Mouse (Mus musculus) lung, embryonic 14.5 days (tissue): Measurements from ENCODE around the gene Pigv. TPM values are rescaled to one million over a fixed set of nuclear protein-coding genes. Genes with fewer than 3 reads are reported as not detected.
A peak's percentile ranks its signal among the peaks of the same experiment; 100 is the strongest.

Experiments used
- ATAC-seq: fragments of 200-750 bp; cut with Nextera tagmentation; 2 replicates; pipeline ENCODE4 v1.8.0; 2017; ENCODE audit warnings: mild to moderate bottlenecking, moderate TSS enrichment, moderate library complexity; ENCODE audit not compliant: insufficient read depth
- DNase-seq: peaks from one replicate; pipeline ENCODE4 v3.0.0-alpha.2; 2015
- H3K27ac ChIP-seq: fragments of 300-500 bp; sonication (generic); 2 replicates; pipeline ENCODE4 v1.5.1; 2014; ENCODE audit warnings: low read depth, mild to moderate bottlenecking, moderate library complexity
- H3K27me3 ChIP-seq: fragments of 300-500 bp; sonication (generic); 2 replicates; pipeline ENCODE4 v1.6.1; 2014; ENCODE audit warnings: low read length, control low read depth; ENCODE audit not compliant: insufficient read depth
- H3K36me3 ChIP-seq: fragments of 300-500 bp; sonication (generic); 2 replicates; pipeline ENCODE4 v1.6.1; 2014; ENCODE audit warnings: control low read depth; ENCODE audit not compliant: insufficient read depth
- H3K4me1 ChIP-seq: fragments of 300-500 bp; sonication (generic); 2 replicates; pipeline ENCODE4 v1.6.1; 2014; ENCODE audit warnings: antibody characterized with exemption, control low read depth; ENCODE audit not compliant: insufficient read depth
- H3K4me2 ChIP-seq: fragments of 300-500 bp; sonication (generic); 2 replicates; pipeline ENCODE4 v1.6.1; 2014; ENCODE audit warnings: mild to moderate bottlenecking
- H3K4me3 ChIP-seq: fragments of 300-500 bp; sonication (generic); 2 replicates; pipeline ENCODE4 v1.5.1; 2014; ENCODE audit warnings: low read depth, low read length
- H3K9ac ChIP-seq: fragments of 300-500 bp; sonication (generic); 2 replicates; pipeline ENCODE4 v1.6.1; 2014
- H3K9me3 ChIP-seq: fragments of 300-500 bp; sonication (generic); 2 replicates; pipeline ENCODE4 v1.6.1; 2016; ENCODE audit warnings: low read depth, low read length, control low read depth
- CTCF ChIP-seq: IDR thresholded peaks from 2 replicates; pipeline ENCODE4 v1.5.1; 2016; ENCODE audit warnings: antibody characterized with exemption, low read depth
- WGBS: fragments of 180-500 bp; shearing (Covaris S2); extraction: QIAGEN DNeasy Blood & Tissue Kit; methylation state at CpG from one replicate; pipeline ENCODE4 v1.1.7; 2014; 5-methylcytosine and 5-hydroxymethylcytosine counted together
- polyA plus RNA-seq: library from polyadenylated mRNA; unstranded; fragments of >200 nt; fragmentation: Nextera tagmentation; extraction: Ambion mirVana; gene quantifications from 2 replicates; pipeline ENCODE4 v1.2.1, GENCODE M21; 2014

Gene Pigv
- polyA plus RNA-seq, 1 experiment from 2014 or later = 14.5 TPM

DNA sequence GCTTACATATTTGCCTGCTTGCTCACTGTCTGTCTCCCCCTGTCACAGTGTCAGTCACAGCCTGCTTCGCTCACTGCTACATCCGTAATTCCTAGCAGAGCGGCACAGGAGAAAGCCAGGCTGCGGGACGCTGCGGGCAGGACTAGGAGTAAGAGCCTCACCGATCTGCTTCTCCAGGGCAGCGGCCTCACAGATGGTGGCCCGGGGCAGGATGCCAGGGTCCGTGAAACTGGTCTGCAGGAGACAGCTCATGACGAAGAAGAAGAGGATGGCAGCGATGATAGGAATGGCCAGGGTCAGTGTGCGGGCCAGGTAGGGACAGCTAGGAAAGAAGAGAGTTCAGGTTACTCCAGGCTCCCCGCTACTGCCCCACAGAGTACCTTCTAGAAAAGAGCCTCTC, 45.4 kb downstream of the Pigv start:
- Histone ChIP-seq H3K36me3 (peaks cover 29% of the 10 kb centered on the region), H3K9me3 (no peaks in the 10 kb centered on the region), H3K9ac (no peak overlapping the region), H3K4me1 (0 out of 2 replicates have a peak, but pooled peaks cover 2% of the 10 kb centered on the region), H3K4me2 (no peak overlapping the region), H3K27ac (no peak overlapping the region), H3K27me3 (no peaks in the 10 kb centered on the region), H3K4me3 (no peak overlapping the region)
- ATAC-seq = no peak
- WGBS = 91% methylated on average over 14 of the region's 14 CpGs
- no peak for TF ChIP-seq CTCF
- no peak for DNase-seq

DNA sequence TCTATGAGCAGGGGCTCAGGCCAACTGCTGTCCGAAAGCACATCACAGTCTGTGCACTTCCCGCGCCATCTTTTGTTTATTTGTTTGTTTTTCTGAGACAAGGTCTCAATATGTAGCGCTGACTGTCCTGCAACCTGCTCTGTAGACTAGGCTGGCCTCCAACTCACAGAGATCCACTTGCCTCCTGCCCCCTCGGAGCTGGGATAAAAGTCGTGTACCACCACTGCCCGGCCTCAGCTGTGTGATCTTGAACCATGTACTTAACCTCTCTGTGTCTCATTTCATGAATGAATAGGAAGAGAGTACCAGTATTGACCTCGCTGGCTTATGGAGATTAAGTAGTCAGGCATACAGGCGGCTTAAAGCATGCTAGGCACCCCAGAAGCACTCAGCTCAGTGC, 45.8 kb downstream of the Pigv start:
- Histone ChIP-seq H3K9me3 (no peaks in the 10 kb centered on the region), H3K4me2 (no peak overlapping the region), H3K4me3 (no peak overlapping the region), H3K9ac (no peak overlapping the region), H3K27me3 (no peaks in the 10 kb centered on the region), H3K36me3 (peaks cover 29% of the 10 kb centered on the region), H3K4me1 (0 out of 2 replicates have a peak, but pooled peaks cover 2% of the 10 kb centered on the region), H3K27ac (peak overlapping the region; percentile 80; the same call in 1 of the 2 replicates)
- no peak for ATAC-seq
- no peak for TF ChIP-seq CTCF
- WGBS = 87% methylated on average over 9 of the region's 9 CpGs
- DNase-seq = no peak

- peak overlapping the region; percentile 80; the same call in 1 of the 2 replicates for H3K27ac ChIP-seq
- DNase-seq (no peak), ATAC-seq (no peak)
- WGBS = 49% methylated on average over 5 of the region's 5 CpGs
- H3K9me3 ChIP-seq = no peaks in the 10 kb centered on the region
- no peak overlapping the region for H3K4me2 ChIP-seq
- H3K9ac ChIP-seq = no peak overlapping the region
- no peak overlapping the region for H3K4me3 ChIP-seq
- no peaks in the 10 kb centered on the region for H3K27me3 ChIP-seq
- H3K4me1 ChIP-seq = 0 out of 2 replicates have a peak, but pooled peaks cover 2% of the 10 kb centered on the region
- TF ChIP-seq CTCF = no peak
- peaks cover 29% of the 10 kb centered on the region for H3K36me3 ChIP-seq
Observed at GRCm38 (mm10) chr4:133626221-133626620, 46.2 kb downstream of the Pigv start.

DNA sequence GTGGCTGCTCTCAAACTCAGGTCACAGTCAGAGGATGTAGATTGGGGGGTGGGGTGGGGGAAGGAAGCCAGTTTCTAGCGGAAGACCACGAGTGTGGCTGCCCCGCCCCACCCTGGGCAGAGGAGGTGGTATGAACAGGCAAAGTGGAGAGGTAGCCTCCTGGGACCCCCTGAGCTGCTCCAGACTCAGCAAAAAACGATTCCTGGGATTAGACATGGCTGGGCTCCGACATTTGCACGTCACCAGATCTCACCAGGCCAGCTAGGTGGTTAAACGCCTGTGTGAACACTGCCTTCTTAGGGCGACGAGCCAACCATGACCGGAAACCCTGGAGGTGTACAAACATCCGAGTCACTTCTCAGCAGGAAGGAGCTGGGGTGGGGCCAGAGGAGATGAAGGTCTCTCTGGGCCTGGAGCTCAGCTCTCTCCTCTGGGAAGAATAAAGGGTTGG, 46.8 kb downstream of the Pigv start:
- H3K36me3 ChIP-seq = peaks cover 29% of the 10 kb centered on the region
- TF ChIP-seq CTCF = no peak
- H3K9me3 ChIP-seq = no peaks in the 10 kb centered on the region
- 0 out of 2 replicates have a peak, but pooled peaks cover 2% of the 10 kb centered on the region for H3K4me1 ChIP-seq
- peak; percentile 64 for DNase-seq
- H3K4me2 ChIP-seq = no peak overlapping the region
- no peaks in the 10 kb centered on the region for H3K27me3 ChIP-seq
- 62% methylated on average over 11 of the region's 11 CpGs for whole genome bisulfite sequencing
- H3K4me3 ChIP-seq = no peak overlapping the region
- H3K27ac ChIP-seq = peak overlapping the region; percentile 80; the same call in 1 of the 2 replicates
- ATAC-seq = peak; percentile 54; the same call in 1 of the 2 replicates
- H3K9ac ChIP-seq = no peak overlapping the region

GRCm38 (mm10) chr4:133624830-133625229, 47.6 kb downstream of the Pigv start:
- no peak for TF ChIP-seq CTCF
- peaks cover 34% of the 10 kb centered on the region for H3K36me3 ChIP-seq
- H3K27ac ChIP-seq = peak overlapping the region; percentile 80; the same call in 1 of the 2 replicates
- H3K9me3 ChIP-seq = no peaks in the 10 kb centered on the region
- H3K27me3 ChIP-seq = no peaks in the 10 kb centered on the region
- no peak overlapping the region for H3K4me3 ChIP-seq
- DNase-seq = no peak
- 0 out of 2 replicates have a peak, but pooled peaks cover 2% of the 10 kb centered on the region for H3K4me1 ChIP-seq
- H3K4me2 ChIP-seq = no peak overlapping the region
- no peak for ATAC-seq
- no peak overlapping the region for H3K9ac ChIP-seq
- WGBS = 85% methylated on average over 7 of the region's 7 CpGs

DNA sequence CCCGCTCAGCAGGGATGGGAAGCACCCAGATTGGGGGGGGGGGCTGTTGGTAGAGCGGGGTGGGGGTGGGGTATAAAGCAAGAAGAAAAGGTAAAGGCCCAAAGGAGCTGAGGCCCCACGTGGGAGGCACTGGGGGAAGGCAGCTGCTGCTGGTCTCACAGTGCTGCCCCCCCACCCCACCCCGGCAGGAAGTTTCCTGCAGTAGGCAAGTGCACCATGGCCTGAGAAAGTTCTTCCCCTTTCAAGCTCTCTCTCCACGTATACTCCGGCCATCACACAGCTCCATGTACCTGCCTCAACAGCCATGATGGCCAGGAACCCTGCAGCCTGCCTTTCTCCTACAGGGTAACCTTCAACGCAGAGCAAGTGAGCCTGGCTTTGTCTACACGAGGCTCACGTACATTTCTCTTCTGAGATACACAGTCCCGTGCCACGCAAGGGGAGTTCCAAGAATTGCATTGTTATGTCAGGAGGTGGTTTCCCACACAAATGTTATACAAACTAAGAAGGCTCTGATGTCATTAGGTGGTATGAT, 50.2 kb downstream of the Pigv start:
- Histone ChIP-seq H3K27me3 (no peaks in the 10 kb centered on the region), H3K4me3 (no peak overlapping the region), H3K36me3 (peaks cover 38% of the 10 kb centered on the region), H3K9me3 (no peaks in the 10 kb centered on the region), H3K9ac (no peak overlapping the region), H3K27ac (no peak overlapping the region), H3K4me2 (no peak overlapping the region), H3K4me1 (0 out of 2 replicates have a peak, but pooled peaks cover 2% of the 10 kb centered on the region)
- no peak for TF ChIP-seq CTCF
- WGBS = 77% methylated on average over 10 of the region's 11 CpGs
- DNase-seq (no peak), ATAC-seq (no peak)

DNA sequence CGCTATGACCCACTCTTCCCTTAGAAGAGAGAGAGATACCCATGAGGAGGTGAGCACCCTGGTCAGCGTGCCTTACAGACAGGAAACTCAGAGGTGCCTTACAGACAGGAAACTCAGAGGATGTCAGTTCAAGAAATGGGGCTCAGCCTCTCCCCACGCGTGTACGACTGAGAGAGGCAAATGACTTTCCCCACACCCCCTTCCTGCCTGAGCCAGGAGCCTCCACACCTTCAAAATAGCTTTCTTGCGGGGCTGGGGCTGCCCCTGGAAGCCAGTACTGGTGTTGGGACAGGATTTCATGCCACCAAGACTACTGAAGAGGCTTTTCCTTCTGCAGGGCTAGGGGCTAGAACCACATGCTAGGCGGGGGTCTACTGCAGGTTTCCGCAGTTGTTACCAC, 51.8 kb downstream of the Pigv start:
- Histone ChIP-seq H3K4me3 (no peak overlapping the region), H3K27ac (no peak overlapping the region), H3K4me2 (no peak overlapping the region), H3K27me3 (no peaks in the 10 kb centered on the region), H3K9me3 (no peaks in the 10 kb centered on the region), H3K4me1 (no peaks in the 10 kb centered on the region), H3K36me3 (peaks cover 29% of the 10 kb centered on the region; the same call in 1 of the 2 replicates), H3K9ac (no peak overlapping the region)
- TF ChIP-seq CTCF = no peak
- DNase-seq (no peak), ATAC-seq (no peak)
- WGBS = 84% methylated on average over 8 of the region's 8 CpGs
